Mouse (Mus musculus): ENCODE data around the gene Spo11. TPM values are rescaled to one million over a fixed set of nuclear protein-coding genes. Genes with fewer than 3 reads are reported as not detected.

Gene Spo11
- not detected for polyA plus RNA-seq (2014; fragmentation: Illumina TruSeq; extraction: RNeasy Lipid Tissue Mini Kit (QIAGEN cat#74804); ENCODE audit: low read depth, low replicate concordance)

GRCm38 (mm10) chr2:172977409-172978130 is at the start of gene Spo11:
Gene Spo11 (plus strand): TSS chr2:172977700.

DNA sequence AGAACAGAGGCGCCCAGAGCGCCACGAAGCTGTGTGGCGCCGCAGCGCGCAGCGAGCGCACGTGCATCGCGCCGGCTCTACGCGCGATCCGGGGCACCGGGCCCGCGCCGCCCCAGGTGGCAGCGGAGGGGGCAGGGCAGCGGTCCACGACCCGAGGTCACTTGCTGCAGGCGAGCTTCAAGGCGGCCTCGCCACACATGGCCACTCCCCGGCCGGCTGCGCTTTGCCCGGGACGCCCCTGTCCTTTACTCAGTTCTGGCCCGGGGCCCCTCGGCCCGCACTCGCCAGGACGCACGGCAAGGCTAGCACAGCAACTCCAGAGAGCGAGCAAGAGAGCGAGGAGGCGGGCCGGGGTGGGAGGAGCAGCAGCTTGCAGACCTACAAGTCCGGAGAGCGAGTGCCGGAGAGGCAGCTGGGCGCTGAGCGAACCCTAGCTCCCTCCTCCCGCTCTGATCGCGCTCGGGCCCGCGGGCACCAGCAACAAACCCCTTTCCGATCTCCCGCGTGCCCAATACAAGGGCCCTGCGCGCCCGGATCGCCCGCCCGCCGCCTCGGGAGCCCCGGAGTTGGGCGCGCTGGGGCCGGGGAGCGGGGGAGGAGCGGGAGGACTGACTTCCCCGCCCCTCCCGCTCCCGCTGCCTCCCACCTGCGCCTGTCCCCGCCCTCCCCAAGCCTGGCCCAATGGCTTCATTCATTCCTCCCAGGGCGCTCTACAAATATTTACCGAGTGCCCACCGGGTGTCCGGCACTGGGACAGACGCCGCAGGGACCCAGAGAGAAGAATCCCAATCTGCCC is 37.3 kb upstream of the Spo11 start, which contains the start of gene Bmp7:
Gene Bmp7 (minus strand): TSS at position 319 of the 796 bp plus-strand sequence.

DNA sequence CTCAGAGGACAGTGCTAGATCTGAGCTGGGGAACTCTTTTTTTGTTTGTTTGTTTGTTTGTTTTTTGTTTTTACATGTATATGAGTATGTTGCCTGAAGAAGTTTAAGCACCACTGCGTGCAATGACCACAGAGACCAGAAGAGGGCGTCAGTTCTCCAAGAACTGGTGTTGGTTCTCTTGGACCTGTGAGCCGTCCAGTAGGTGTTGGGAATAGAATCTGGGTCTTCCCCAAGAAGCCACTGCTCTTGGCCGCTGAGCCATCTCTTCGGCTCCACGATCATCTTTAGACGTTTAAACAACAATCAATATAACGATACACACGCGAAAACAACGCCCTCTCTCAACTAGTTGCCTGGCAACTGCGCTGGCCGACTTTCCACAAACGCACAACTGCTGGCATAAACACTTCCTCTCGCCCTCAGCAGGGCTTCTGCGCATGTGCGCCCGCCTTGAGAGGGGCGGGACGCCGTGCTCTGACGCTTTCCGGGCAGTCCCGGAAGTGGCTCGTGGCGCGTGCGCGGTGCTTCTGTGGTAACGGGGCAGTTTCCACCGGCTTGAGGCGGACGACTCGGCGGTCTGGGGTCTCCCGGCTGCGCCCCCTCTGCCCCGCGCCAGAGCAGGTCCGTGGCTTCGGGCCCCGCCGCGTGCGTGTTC is 22.3 kb downstream of the Spo11 start, which contains the start of gene Rae1:
Gene Rae1 (plus strand): TSS at position 488 of the 655 bp plus-strand sequence.

DNA sequence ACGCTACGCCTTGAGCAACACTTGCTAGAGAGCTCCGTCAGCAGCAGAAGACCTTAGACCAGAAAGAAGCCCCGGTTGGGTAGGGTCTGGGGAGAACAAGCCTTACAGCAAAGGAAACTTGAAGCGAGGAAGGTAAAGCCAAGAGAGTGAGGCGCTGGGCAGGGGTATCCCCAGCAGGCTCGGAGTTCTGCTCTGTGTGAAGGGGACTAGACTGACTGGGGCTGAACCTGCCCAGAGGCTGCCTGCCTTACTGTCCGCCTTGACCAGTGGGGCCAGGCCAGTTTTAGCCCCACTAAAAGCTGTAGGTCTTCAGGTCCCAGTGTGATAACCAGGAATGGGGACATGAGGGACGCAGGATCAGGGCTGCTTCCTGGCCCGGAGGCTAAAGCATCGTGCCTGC is 42.9 kb downstream of the Spo11 start, which contains the start of gene Rbm38:
Gene Rbm38 (plus strand): TSS at position 69 of the 400 bp plus-strand sequence.

Other genes starting within 250 kb of the Spo11 start
- gene Bmp7, start 37.4 kb upstream of the Spo11 start, polyA plus RNA-seq (2014; fragmentation: Illumina TruSeq; extraction: RNeasy Lipid Tissue Mini Kit (QIAGEN cat#74804); ENCODE audit: low read depth, low replicate concordance) = 0.60 TPM
- gene Rae1, start 22.4 kb downstream of the Spo11 start, polyA plus RNA-seq (2014; fragmentation: Illumina TruSeq; extraction: RNeasy Lipid Tissue Mini Kit (QIAGEN cat#74804); ENCODE audit: low read depth, low replicate concordance) = 31.4 TPM
- gene Rbm38, start 42.8 kb downstream of the Spo11 start, polyA plus RNA-seq (2014; fragmentation: Illumina TruSeq; extraction: RNeasy Lipid Tissue Mini Kit (QIAGEN cat#74804); ENCODE audit: low read depth, low replicate concordance) = 197 TPM
- gene Ctcfl, start 141.8 kb downstream of the Spo11 start, polyA plus RNA-seq (2014; fragmentation: Illumina TruSeq; extraction: RNeasy Lipid Tissue Mini Kit (QIAGEN cat#74804); ENCODE audit: low read depth, low replicate concordance) = not detected
- gene Pck1, start 175.3 kb downstream of the Spo11 start, polyA plus RNA-seq (2014; fragmentation: Illumina TruSeq; extraction: RNeasy Lipid Tissue Mini Kit (QIAGEN cat#74804); ENCODE audit: low read depth, low replicate concordance) = 20.6 TPM
- gene Zbp1, start 241.2 kb downstream of the Spo11 start, polyA plus RNA-seq (2014; fragmentation: Illumina TruSeq; extraction: RNeasy Lipid Tissue Mini Kit (QIAGEN cat#74804); ENCODE audit: low read depth, low replicate concordance) = 2.3 TPM